Mouse (Mus musculus) brain, embryonic 14.5 days (tissue): ENCODE data around the gene Naaladl2.

Experiments
- CTCF ChIP-seq: fragments of 200-500 bp; IDR thresholded peaks from 2 replicates; pipeline ENCODE4 v1.5.1; 2012; ENCODE audit warnings: inconsistent platforms, mild to moderate bottlenecking, moderate library complexity, borderline replicate concordance; ENCODE audit not compliant: insufficient read depth, insufficient read length; ENCODE audit errors: extremely low read depth
- POLR2A ChIP-seq: fragments of 200-500 bp; IDR thresholded peaks from 2 replicates; pipeline ENCODE4 v1.6.1; 2012; ENCODE audit warnings: mild to moderate bottlenecking, inconsistent platforms, borderline replicate concordance; ENCODE audit not compliant: poor library complexity, insufficient read depth, insufficient read length, severe bottlenecking; ENCODE audit errors: extremely low read depth

- TF ChIP-seq CTCF = no peak
- no peak for TF ChIP-seq POLR2A
These were observed 538.6 kb downstream of the Naaladl2 start for GRCm38 (mm10) chr3:24605485-24605884.
